Mouse (Mus musculus) liver, postnatal 0 days (tissue): Measurements from ENCODE around the gene Olfr90. TPM values are rescaled to one million over a fixed set of nuclear protein-coding genes. Genes with fewer than 3 reads are reported as not detected.

Source experiments
- ATAC-seq: fragments of 200-750 bp; cut with Nextera tagmentation; 2 replicates; pipeline ENCODE4 v1.8.0; 2017; ENCODE audit warnings: mild to moderate bottlenecking, moderate library complexity
- DNase-seq: peaks from one replicate; pipeline ENCODE4 v3.0.0-alpha.2; 2016
- H3K27ac ChIP-seq: fragments of 300-500 bp; sonication (generic); 2 replicates; pipeline ENCODE4 v1.5.1; 2014; ENCODE audit warnings: antibody characterized with exemption, moderate library complexity, mild to moderate bottlenecking, low read depth
- H3K27me3 ChIP-seq: fragments of 300-500 bp; sonication (generic); 2 replicates; pipeline ENCODE4 v1.6.1; 2014; ENCODE audit warnings: low read length, control low read depth, mixed read lengths; ENCODE audit not compliant: insufficient read depth
- H3K36me3 ChIP-seq: fragments of 300-500 bp; sonication (generic); replicated peaks from 2 replicates; pipeline ENCODE4 v1.6.1; 2014; ENCODE audit warnings: mild to moderate bottlenecking, control low read depth, low read length, moderate library complexity, mixed read lengths; ENCODE audit not compliant: insufficient read depth
- H3K4me1 ChIP-seq: fragments of 300-500 bp; sonication (generic); 2 replicates; pipeline ENCODE4 v1.6.1; 2014; ENCODE audit warnings: antibody characterized with exemption, mild to moderate bottlenecking, control low read depth; ENCODE audit not compliant: insufficient read depth
- H3K4me2 ChIP-seq: fragments of 300-500 bp; sonication (generic); 2 replicates; pipeline ENCODE4 v1.6.1; 2014; ENCODE audit warnings: low read depth, mild to moderate bottlenecking, low read length, moderate library complexity, mixed read lengths
- H3K4me3 ChIP-seq: fragments of 300-500 bp; sonication (generic); 2 replicates; pipeline ENCODE4 v1.5.1; 2014; ENCODE audit warnings: low read depth, low read length
- H3K9ac ChIP-seq: fragments of 300-500 bp; sonication (generic); replicated peaks from 2 replicates; pipeline ENCODE4 v1.6.1; 2014; ENCODE audit warnings: mild to moderate bottlenecking, moderate library complexity
- H3K9me3 ChIP-seq: fragments of 300-500 bp; sonication (generic); 2 replicates; pipeline ENCODE4 v1.6.1; 2016; ENCODE audit warnings: mild to moderate bottlenecking, control low read depth, low read length, mixed read lengths
- CTCF ChIP-seq: sonication (generic); IDR thresholded peaks from 2 replicates; pipeline ENCODE4 v1.5.1; 2016; ENCODE audit warnings: antibody characterized with exemption, low read depth
- EP300 ChIP-seq: IDR thresholded peaks from 2 replicates; pipeline ENCODE4 v1.6.1; 2016; ENCODE audit warnings: antibody characterized with exemption, low read depth, mild to moderate bottlenecking
- WGBS: fragments of 180-500 bp; shearing (Covaris S2); extraction: QIAGEN DNeasy Blood & Tissue Kit; methylation state at CpG from one replicate; pipeline ENCODE4 v1.1.7; 2014; ENCODE audit not compliant: insufficient replicate concordance; 5-methylcytosine and 5-hydroxymethylcytosine counted together
- polyA plus RNA-seq: library from polyadenylated mRNA; unstranded; fragments of >200 nt; fragmentation: Nextera tagmentation; extraction: Ambion mirVana; gene quantifications from 2 replicates; pipeline ENCODE4 v1.2.1, GENCODE M21; 2015

Olfr90 gene
- polyA plus RNA-seq, 1 experiment from 2014 or later = not detected

DNA sequence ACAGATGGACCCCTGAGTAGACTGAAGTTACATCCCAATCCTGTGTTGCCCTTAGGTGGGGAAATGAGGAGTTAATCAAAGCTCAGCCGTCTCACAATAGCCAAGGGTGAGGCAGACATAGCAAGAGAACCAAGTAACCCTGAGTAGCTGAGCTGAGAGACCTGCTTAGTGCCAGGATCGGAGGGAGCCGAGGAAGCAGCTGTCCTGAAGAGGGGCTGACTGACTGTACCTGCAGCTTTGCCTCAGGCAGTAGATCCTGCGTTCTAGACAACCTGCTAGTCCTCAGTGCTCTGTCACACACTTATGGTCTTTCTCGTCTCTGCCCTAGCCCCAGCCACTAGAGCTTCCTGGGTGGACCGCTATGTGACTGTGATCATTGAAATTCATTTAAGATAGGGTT lies 13.1 kb downstream of the Olfr90 start:
- ATAC-seq = no peak

GRCm38 (mm10) chr17:37072730-37073276 lies 15.5 kb downstream of the Olfr90 start:
- no peak overlapping the region for H3K4me3 ChIP-seq
- no peaks in the 10 kb centered on the region for H3K27me3 ChIP-seq
- DNase-seq (no peak), ATAC-seq (no peak)
- no peaks in the 10 kb centered on the region for H3K4me1 ChIP-seq
- no peak overlapping the region for H3K9ac ChIP-seq
- 61% methylated on average over 11 of the region's 11 CpGs for WGBS
- no peaks in the 10 kb centered on the region for H3K9me3 ChIP-seq
- H3K4me2 ChIP-seq = no peak overlapping the region
- no peaks in the 10 kb centered on the region for H3K36me3 ChIP-seq
- no peak overlapping the region for H3K27ac ChIP-seq
- no peak for TF ChIP-seq EP300
- TF ChIP-seq CTCF = no peak

More for the DNA sequence above, 13.1 kb downstream of the Olfr90 start:
- Histone ChIP-seq H3K4me3 (no peak overlapping the region), H3K27ac (no peak overlapping the region), H3K9me3 (no peaks in the 10 kb centered on the region), H3K36me3 (no peaks in the 10 kb centered on the region), H3K4me2 (no peak overlapping the region), H3K4me1 (no peaks in the 10 kb centered on the region), H3K9ac (no peak overlapping the region), H3K27me3 (no peaks in the 10 kb centered on the region)
- WGBS = 78% methylated on average over 6 of the region's 6 CpGs
- no peak for DNase-seq
- TF ChIP-seq EP300 = no peak
- TF ChIP-seq CTCF = no peak

GRCm38 (mm10) chr17:37072080-37072729 lies 16.1 kb downstream of the Olfr90 start:
- H3K4me2 ChIP-seq = no peak overlapping the region
- DNase-seq = no peak
- H3K4me1 ChIP-seq = no peaks in the 10 kb centered on the region
- H3K4me3 ChIP-seq = no peak overlapping the region
- H3K9ac ChIP-seq = no peak overlapping the region
- WGBS = 79% methylated on average over 12 of the region's 12 CpGs
- no peak overlapping the region for H3K27ac ChIP-seq
- no peaks in the 10 kb centered on the region for H3K27me3 ChIP-seq
- no peaks in the 10 kb centered on the region for H3K36me3 ChIP-seq
- no peaks in the 10 kb centered on the region for H3K9me3 ChIP-seq
- no peak for ATAC-seq
- TF ChIP-seq EP300 = no peak
- no peak for TF ChIP-seq CTCF

DNA sequence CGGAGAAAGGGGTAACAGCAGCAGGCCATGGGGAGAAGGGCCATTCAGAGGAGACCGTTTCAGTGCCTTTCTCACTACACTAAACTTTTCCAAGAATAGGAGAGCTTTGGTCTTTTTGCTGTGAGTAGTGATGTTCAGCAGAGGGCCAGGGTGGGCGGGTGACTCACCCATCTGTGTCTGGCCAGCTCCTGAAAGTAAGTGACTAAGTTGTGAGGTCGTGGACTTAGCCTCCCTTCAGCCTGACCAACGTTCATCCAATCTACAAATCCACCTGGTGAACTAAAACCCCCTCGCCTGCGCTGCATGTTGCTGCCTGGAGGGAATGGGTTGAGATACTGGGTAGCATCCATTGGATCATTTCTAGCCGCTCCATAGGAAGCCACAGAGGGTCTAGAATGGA lies 18.2 kb downstream of the Olfr90 start:
- H3K9ac ChIP-seq = no peak overlapping the region
- H3K9me3 ChIP-seq = no peaks in the 10 kb centered on the region
- no peak overlapping the region for H3K4me2 ChIP-seq
- no peaks in the 10 kb centered on the region for H3K36me3 ChIP-seq
- no peak for TF ChIP-seq EP300
- TF ChIP-seq CTCF = no peak
- DNase-seq = no peak
- ATAC-seq = no peak
- no peak overlapping the region for H3K27ac ChIP-seq
- H3K4me3 ChIP-seq = no peak overlapping the region
- WGBS = 69% methylated on average over 8 of the region's 8 CpGs
- H3K27me3 ChIP-seq = no peaks in the 10 kb centered on the region
- no peaks in the 10 kb centered on the region for H3K4me1 ChIP-seq

GRCm38 (mm10) chr17:37067861-37068260 lies 20.4 kb downstream of the Olfr90 start:
- no peak overlapping the region for H3K4me2 ChIP-seq
- no peaks in the 10 kb centered on the region for H3K4me1 ChIP-seq
- H3K9me3 ChIP-seq = no peaks in the 10 kb centered on the region
- no peak overlapping the region for H3K9ac ChIP-seq
- TF ChIP-seq EP300 = no peak
- TF ChIP-seq CTCF = no peak
- DNase-seq (no peak), ATAC-seq (no peak)
- WGBS = 59% methylated on average over 1 of the region's 1 CpGs
- no peaks in the 10 kb centered on the region for H3K27me3 ChIP-seq
- no peak overlapping the region for H3K4me3 ChIP-seq
- no peak overlapping the region for H3K27ac ChIP-seq
- H3K36me3 ChIP-seq = no peaks in the 10 kb centered on the region

DNA sequence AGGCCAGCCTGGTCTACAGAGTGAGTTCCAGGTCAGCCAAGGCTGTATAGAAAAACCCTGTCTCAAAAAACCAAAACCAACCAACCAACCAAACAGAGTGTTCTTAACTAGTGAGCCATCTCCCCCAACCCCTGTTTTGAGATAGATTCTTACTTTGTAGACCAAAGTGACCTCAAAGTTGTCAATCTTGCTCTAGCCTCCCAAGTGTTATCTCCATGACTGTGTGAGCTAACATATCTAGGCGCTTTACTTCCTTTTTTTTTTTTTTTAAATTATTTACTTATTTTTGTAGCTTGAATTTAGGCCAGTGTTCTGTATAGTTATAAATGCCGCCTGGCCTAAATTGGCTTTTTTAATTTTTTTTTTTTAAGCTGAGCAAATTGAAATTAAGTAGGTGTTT lies 22.3 kb downstream of the Olfr90 start:
- ATAC-seq (no peak), DNase-seq (no peak)
- no peaks in the 10 kb centered on the region for H3K4me1 ChIP-seq
- H3K4me2 ChIP-seq = no peak overlapping the region
- 73% methylated on average over 2 of the region's 2 CpGs for WGBS
- TF ChIP-seq EP300 (no peak), CTCF (no peak)
- no peaks in the 10 kb centered on the region for H3K27me3 ChIP-seq
- no peaks in the 10 kb centered on the region for H3K36me3 ChIP-seq
- H3K27ac ChIP-seq = no peak overlapping the region
- no peaks in the 10 kb centered on the region for H3K9me3 ChIP-seq
- H3K4me3 ChIP-seq = no peak overlapping the region
- no peak overlapping the region for H3K9ac ChIP-seq
